Mouse (Mus musculus): ENCODE measurements around the gene Mbtps1.

DNA sequence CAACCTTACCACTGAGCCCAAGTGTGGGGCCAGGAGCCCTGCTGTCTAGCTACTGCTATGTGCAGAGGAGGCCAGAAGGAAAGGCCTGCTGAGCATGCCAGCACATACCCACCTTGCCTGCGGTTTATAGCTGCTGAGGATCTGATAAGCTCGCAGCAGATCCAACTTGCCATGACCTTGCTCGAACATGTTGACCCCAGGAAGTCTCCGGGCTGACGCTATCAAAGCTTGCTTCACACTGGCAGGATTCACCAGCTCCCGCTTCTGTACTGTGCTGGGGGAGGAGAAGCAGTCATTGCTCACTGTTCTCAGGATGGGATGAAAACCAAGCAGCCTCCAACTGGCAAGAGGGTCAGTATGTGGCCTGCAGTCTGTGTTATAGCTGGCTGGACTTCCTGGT lies 27.6 kb downstream of the Mbtps1 start:
- TF ChIP-seq CTCF (IDR thresholded peaks at IDR 0.05; ENCODE audit: low read depth, low read length) (no peak), TAL1 (conservative IDR thresholded peaks at IDR 0.05; ENCODE audit: low read depth, low read length) (no peak), GATA1 (IDR thresholded peaks at IDR 0.05; ENCODE audit: borderline replicate concordance, low read length) (no peak), GATA2 (IDR thresholded peaks at IDR 0.05; ENCODE audit: borderline replicate concordance, low read depth, low read length) (no peak), POLR2AphosphoS5 (IDR thresholded peaks at IDR 0.05; ENCODE audit: insufficient replicate concordance, low read depth, low read length) (no peak)
